Mouse (Mus musculus) T-cell, adult 2 months (primary cell): ENCODE measurements around the gene Tmprss9.
"Not testable (repeated sequence)": the region's sequence is repeated elsewhere in the genome, so short reads cannot be mapped to it uniquely, and the experiment has no call there.

Source experiments
- DNase-seq: peaks from one replicate; pipeline ENCODE4 v3.0.0; 2022; ENCODE audit warnings: low spot score

The Tmprss9 gene

DNA sequence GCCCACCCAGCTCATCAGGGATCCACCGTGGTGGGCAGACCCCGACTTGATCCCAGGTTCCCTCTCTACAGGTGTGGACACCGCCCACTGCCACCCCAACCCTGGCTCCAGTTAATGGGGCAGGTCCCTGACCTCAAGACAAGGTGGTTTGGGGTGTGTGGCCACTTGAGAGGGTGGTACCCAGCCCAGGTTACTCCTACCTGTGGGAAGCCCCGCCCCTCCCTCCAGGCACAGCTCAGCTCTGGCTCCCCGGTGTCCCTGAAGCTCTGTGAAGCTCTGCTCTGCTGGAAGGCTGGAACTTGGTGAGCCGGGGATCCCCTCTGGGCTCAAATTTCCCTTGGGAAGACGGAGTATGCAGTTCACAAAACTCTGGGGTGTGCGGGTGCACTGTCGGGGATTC lies at the start of gene Tmprss9:
Tmprss9 (plus strand) TSS at position 268 of the 400 bp plus-strand sequence.
- DNase-seq = no peak

DNA sequence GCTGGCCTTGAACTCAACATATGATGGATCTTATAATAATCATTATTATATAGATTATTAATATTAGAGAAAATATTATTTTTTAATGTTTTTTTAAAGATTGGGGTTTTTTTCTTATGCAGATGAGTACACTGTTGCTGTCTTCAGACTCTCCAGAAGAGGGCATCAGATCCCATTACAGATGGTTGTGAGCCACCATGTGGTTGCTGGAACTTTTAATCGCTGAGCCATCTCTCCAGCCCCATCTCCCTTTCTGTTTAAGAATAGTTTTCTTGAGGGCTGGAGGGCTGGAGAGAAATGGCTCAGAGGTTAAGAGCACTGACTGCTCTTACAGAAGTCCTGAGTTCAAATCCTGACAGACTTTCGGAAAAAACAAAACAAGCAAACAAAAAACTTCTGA lies 49.7 kb upstream of the Tmprss9 start:
- DNase-seq = peak; percentile 60

DNA sequence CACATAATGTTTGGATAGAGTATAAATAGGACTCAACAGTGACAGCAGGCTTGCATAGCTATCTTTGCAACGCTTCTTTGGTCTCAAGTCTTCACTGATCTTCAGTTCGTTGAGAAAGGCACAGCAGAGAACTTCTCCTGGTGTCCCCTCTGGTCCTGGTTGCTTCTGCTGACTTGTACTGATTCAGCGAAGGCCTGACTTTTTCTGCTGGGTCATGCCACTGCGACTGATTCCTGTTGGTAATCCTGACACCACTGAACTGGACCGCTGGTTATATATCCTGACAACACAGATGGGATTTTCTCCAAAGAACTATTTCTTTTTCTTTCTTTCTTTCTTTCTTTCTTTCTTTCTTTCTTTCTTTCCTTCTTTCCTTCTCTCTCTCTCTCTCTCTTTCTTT lies 49.1 kb upstream of the Tmprss9 start:
- DNase-seq = no peak

DNA sequence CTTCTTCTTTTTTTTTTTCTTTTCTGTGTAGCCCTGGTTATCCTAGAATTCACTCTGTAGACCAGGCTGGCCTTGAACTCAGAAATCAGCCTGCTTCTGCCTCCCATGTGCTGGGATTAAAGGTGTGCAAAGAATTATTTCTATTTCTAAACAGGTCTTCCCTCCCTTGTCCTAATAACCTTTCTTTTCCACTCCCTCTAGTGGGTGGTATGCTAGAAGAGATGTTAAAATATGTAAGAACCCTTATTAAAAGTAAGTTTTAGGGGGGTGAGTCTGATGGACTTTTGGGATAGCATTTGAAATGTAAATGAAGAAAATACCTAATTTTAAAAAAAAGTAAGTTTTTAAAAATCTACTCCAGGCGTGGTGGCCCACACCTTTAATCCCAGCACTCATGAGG lies 48.3 kb upstream of the Tmprss9 start:
- DNase-seq = no peak

DNA sequence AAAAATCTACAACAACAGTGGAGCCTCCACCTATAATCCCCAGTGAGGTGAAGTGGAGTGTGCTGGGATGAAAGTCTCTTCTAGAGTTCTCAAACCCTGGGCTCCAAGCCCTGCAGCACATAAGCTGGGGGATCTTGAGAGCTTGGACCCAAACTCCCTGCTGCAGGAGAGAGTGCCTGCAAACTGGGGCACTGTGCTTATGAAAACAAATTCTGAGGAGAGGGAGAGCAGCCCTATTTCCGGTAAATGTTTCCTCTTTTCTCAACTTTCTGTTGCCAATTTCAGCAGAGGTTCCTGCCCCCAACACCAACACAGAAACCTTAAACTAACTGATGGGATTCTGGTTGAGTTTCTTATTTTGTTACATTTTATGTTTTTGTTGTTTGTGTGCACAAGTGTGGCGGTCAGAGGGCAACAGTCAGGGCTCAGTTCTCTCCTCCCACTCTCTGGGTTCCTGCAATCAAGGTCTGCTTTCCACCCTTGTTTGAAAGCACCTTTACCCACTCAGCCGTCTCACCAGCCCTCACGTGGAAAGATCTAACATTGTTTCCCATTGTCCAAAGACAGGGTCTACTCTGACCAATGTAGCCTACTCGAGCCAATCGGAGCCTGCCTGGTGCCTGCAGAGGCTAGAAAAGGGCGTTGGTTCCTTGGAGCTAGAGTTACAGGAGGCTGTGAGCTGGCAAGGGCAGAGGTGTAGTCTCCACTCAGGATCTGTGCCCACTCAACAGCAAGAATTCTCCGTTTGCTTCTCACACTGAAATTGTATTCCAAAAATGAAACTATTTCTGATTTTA lies 47.6 kb upstream of the Tmprss9 start:
- DNase-seq = no peak

DNA sequence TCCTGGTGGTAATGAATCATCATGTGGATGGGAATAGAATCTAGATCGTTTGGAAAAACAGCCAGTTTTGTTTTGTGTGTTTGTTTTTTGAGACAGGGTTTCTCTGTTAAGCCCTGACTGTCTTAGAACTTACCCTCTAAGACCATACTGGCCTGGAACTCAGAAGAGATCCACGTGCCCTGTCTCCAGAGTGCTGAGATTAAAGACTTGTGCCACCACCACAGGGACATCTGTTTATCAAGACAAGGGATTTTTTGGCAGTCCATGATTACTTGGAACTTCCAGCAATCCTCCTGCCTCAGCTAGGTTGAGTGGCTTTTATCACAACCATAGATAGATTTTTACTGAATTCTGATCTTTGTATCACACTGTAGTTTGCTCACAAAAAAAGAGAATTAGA lies 46.8 kb upstream of the Tmprss9 start:
- no peak for DNase-seq

DNA sequence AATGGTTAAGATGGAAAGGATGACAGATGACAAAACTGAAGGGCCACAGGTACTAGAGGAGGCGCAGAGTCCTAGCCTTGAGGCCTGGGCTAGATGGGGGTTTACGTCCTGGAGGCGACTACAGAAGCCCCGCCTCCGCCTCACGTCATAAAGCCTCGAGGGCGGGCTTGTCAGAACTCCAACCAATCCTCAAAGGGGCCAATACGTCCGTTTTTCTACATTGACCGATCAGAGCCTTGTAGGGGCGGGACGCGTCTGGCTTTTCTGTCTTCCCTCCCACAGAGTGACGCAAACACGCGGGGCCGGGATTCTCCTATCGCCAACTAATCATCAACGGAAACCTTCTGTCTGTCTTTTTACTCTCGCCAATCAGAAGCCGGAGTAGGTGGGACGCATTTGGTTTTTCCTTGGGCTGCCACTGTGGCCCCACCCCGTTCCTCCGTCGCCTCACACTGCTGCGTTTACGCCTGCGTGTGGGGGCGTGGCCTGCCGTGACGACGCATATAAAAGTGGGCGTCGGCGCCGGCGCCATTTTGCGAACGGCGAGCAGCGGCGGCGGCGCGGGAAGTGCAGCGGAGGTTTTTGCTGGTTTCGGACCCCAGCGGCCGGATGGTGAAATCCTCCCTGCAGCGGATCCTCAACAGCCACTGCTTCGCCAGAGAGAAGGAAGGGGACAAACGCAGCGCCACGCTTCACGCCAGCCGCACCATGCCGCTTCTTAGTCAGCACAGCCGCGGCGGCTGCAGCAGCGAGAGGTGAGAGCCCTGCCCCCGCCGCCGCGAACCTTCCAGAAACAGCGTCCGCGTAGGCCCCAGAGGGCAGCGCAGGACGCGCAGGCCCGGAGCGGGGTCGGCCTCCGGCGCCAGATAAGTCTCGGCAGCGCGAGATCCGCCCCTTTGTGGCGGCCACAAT lies 45.2 kb upstream of the Tmprss9 start, which contains the start of gene Oaz1:
Oaz1 (plus strand) TSS at position 506 of the 912 bp plus-strand sequence.
- DNase-seq = peak; percentile 99

DNA sequence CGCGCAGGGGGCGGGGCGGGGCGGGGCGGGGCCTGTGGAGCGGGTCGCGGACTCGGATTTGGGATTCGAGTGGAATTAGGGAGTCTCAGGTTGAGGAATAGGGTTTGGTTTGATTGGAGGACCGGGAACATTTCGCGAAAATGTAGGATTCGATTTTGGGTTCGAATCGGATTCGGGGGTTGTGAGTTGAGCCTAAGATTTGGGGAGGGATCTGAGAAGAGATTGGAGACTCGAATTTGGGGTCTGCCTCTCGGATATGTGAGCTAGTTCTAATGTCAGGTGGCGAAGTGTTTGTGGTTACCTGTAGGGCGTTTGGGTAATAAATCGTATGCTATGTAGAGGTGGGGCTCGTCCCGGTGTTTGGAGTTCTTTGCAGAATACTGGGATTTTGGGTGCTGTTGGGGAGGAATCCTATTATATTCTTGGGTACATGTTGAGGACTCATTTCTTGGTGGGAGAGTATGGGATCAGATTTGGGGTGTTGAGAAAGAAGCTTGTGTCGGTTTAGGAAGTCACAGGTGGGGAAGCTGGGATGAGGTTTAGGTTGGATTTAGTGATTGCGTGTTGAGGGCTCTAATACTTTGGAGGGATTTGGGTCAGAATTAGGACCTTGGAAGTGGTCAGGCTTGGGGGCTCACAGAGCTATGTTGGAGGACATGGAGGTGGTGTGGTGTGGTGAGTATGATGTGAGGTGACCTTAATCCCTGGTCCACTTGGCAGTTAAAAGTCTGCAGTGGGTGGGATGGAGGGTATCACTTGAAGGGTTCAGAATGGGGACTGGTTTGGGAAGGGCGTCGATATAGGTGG lies 44.4 kb upstream of the Tmprss9 start:
- DNase-seq = no peak

DNA sequence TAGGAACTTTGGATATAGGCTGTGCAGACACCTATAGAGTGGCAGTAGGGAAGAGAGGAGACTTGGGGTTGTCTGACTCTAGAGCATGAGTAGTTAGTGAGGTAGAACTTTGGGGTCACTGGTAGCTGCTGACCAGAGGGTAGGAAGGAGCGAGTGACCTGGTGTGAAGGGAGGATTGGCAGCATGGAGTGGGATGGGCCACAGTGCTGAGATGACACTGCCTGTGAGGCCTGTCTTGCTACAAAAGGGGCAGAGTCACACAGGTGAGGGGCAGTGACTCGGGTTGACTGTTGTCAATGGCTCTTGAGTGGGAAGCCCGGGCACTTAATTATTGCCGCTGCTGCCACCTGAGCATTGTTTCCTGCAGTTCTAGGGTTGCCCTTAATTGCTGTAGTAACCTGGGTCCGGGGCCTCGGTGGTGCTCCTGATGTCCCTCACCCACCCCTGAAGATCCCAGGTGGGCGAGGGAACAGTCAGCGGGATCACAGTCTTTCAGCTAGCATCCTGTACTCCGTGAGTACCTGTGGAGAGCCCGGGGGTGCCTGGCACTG lies 43.7 kb upstream of the Tmprss9 start:
- DNase-seq = no peak

DNA sequence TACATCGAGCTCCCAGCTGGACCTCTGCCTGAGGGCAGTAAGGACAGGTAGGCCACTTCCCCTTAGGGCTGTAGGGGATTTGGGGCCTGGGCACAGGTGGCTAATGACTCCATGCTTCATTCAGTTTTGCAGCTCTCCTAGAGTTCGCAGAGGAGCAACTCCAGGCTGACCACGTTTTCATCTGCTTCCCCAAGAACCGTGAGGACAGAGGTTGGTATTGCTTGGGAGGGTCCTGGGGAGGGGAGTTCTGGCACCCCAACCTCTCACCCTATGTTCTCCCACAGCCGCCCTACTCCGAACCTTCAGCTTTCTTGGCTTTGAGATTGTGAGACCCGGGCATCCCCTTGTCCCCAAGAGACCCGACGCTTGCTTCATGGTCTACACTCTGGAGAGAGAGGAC lies 43.1 kb upstream of the Tmprss9 start:
- not testable (repeated sequence) for DNase-seq

DNA sequence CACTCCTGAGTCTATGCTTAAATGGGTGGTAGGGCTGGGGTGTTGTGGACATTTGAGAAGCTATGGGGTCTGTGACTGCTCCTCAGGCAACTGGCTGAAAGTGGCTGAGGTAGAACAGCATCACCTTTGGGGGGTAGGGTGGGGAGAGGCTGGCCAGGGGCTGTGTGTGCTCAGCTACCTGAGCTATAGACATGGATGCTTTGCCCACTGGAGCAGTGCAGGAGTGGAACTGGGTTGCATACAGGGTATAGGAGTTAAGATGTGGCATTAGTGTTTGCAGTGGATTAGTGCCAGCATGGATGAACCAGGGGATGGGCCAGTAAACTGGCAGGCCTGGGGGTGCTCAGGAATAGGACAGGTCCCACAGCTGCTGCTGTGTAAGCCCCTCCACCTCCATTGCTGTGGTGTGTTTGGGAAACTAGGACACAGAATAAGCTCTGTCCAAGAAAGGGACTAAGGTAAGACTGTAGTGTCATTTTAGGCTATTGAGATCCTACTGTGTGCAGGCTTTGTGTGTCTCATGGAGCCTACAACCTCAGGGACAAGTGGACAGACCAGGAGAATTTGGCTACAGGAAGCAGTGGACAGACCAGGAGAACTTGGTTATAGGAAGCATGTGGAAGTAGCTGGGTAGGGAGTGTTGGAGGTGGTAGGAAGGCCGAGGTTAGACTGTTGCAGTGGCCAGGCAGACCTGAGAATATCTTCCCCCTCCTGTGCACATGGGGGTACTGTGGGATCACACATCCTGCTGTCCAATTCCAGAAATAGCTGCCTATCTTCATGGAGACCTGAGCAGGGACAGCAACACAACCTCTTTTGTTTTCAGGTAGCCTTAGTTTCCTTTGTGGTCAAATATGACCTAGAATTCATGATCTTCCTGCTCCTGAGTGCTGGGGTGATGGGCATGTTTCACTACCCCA lies 42.0 kb upstream of the Tmprss9 start:
- DNase-seq = no peak

DNA sequence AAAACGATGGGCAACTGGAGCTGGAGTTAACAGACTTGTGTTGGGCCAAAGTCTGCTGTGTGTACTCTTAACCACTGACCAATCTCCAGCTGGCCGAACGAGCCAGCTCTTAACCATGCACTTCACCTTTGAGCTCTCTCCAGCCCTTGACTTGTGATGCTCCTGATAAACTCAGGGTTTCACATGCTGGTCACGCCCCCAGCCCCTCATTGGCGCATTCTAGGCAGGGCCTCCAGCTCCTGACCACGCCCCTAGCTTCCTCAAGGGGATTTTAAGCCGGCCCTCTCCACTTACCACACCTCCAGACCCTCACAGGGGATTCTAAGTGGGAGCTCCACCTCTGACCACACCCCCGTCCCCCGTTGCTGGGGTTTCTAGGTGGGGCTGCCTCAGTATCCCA lies 40.5 kb upstream of the Tmprss9 start:
- no peak for DNase-seq

DNA sequence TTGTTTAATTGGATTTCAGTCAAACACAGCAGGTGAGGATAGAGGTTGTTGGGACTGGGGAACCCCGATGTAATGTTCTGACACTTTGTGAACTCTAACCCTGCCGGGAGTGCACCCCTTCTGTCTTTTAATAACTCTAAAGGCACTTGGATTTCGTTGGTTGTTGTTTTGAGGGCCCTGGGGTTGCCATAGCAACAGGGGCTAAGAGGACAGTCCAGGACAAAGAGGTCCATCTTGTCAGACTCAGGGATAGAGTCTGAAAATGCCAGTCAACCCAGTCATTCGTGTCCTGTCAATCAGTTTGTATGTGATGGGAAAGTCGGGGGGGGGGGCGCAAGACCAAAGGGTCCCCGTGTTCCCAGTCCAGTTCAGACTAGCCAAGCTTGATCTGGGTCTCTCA lies 38.8 kb upstream of the Tmprss9 start:
- DNase-seq = no peak

DNA sequence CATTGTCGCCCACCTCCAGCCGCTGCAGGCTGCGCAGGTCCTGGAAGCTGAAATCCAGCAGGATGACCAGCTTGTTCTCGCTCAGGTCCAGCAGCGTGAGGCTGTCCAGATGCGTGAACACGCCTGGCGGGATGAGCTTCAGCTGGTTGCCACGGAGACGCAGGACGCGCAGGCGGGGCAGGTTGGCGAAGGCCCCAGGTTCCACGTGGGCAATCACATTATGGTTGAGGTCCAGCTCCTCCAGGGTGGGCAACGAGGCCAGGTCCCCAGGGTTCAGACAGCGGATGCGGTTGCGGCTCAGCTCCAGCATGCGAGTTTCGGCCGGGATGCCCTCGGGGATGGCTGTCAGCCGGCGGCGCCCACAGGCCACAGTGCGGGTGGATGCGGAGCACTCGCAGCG lies 36.0 kb upstream of the Tmprss9 start:
- no peak for DNase-seq

DNA sequence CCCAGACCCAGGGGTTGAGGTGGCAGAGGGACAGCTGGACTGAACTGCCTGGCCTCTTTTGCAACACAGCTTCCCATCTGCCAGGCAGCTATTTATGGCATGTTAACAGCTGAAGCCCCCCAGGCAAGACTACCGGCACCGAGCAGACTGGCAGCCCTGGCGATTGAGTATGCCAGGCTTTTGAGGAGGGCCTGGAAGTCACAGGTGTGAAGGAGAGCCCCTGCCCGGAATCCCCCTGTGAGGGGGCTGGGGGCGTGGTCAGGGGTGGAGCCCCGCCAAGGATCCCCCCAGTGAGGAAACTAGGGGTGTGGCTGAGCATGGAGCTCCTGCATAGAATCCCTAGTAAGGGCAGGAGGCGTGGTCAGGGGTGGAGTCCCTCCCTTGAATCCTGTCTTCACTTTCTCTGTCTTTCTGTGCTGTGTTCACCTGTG lies 34.7 kb upstream of the Tmprss9 start:
- no peak for DNase-seq

DNA sequence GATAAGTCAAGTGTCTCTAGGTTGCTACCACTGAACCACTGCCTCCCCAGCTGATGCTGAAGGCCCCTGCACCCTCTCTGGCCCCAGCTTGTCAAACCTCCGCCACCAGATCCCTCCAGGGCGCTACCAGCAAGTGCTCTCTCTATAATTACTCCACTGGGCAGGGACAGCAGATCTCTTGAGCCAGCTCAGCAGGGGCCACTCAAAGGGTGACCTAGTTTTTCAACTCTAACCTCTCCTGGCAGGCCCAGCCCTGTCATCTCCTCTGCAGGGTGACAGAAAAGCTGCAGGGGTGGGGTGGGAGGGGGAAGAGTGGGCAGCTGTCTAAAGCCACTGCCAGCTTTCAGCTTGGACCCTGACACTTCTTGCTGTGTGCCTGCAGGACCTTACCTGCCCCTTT lies 33.8 kb upstream of the Tmprss9 start:
- DNase-seq = no peak

DNA sequence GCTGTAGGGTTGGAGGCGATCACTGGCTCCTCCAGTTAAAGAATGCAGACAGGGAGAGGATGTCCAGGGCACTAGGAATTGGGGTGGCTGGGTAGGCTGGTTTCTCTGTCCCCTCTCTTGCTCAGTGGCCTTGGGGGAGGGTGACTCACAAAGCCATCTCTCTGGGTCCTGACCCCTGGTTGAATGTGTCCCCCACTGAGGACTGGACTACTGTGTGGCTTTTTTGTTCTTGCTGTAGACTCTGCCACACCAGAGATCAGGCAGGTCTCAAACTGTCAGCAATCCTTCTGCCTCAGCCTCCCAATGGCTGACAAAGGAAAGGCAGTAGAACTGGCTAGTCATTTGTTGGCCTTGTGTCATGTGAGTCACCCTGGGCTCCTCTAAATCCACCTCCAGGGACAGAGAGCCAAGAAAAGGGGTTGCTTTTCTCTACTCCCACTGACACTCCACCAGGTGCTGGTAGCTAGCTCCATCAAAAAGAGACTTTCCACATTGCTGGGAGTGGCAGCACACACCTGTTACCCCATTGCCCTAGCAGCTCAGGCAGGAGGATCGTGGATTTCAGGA lies 33.2 kb upstream of the Tmprss9 start:
- no peak for DNase-seq

DNA sequence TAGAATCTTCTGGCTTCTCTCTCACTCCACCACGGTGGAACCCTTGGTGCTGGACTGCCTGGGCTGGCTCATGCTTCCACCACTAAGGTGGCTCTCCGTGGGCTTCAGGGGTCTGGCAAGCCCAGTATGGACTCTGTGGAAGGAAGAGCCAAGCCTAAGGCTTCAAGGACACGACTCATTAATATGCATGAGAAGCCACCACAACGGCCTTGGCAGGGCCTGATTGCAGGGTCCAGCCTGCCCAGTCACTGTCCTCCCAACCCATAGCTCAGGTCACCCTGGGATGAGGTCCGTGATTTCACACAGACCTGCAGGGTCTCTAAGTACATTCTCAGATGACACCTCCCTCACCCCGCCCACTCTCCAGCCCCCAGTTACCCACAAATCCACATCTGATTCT lies 31.8 kb upstream of the Tmprss9 start:
- DNase-seq = no peak

DNA sequence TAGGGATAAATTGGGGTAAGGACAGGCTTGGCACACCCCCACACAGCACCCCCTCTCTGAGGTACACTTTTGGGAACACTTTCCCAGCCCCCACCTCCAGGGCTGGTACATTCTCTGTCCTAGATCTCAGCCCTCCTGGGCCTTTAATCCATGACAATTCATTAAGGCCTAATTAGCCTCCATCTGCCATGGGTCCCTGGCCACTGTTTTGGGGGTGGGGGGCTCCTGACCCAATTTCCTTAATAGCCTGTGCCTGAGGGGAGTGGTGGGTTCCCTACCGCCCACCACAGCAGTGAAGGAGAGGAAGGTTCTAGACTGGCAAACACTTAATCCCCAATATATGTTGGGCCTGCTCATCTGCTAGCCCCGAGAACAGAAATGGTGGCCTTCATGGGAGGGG lies 30.0 kb upstream of the Tmprss9 start:
- no peak for DNase-seq

DNA sequence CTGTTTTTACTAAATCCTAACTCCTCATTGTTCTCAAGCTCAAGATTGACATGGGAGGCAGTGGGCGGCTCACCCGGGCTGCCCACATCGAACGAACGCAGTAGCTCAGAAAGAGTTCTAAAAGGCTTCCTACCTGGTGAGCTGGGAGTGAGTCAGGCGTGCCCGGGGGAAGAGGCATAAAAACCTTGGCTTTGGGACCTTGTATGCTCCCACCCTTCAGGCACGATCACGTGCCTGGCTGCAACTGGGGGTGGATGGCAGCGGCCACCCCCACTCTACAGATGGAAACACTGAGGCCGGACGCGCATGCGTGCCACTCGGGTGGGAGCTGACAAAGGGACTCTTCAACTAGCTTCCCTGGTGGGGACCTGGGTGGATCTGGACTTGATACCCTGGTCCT lies 29.3 kb upstream of the Tmprss9 start:
- DNase-seq = no peak
